Mouse (Mus musculus) adrenal gland, postnatal 0 days (tissue): ENCODE data around the gene Ipp. TPM values are rescaled to one million over a fixed set of nuclear protein-coding genes. Genes with fewer than 3 reads are reported as not detected.

Source experiments
- polyA plus RNA-seq: library from polyadenylated mRNA; unstranded; fragments of >200 nt; fragmentation: Nextera tagmentation; extraction: Ambion mirVana; gene quantifications from 2 replicates; pipeline ENCODE4 v1.2.1, GENCODE M21; 2015

Ipp gene
- 8.1 and 17.0 TPM in 2 replicates for polyA plus RNA-seq

GRCm38 (mm10) chr4:116507425-116508218, at the start of gene Ipp:
Ipp (plus strand) TSS chr4:116507549.

GRCm38 (mm10) chr4:116464126-116464981, 43.0 kb upstream of the Ipp start, which contains the start of gene Mast2:
Mast2 (minus strand) TSS chr4:116464183.

GRCm38 (mm10) chr4:116555413-116556300, 48.3 kb downstream of the Ipp start, which contains the start of gene Tmem69:
Tmem69 (minus strand) TSS chr4:116555936.

GRCm38 (mm10) chr4:116557306-116558121, 50.2 kb downstream of the Ipp start, which contains the start of gene Gpbp1l1:
Gpbp1l1 (plus strand) TSS chr4:116557658.

Other genes starting within 250 kb of the Ipp start
- 11.6 and 12.7 TPM in 2 replicates for gene Mast2, start 43.4 kb upstream of the Ipp start, polyA plus RNA-seq
- gene Tmem69, start 48.4 kb downstream of the Ipp start, polyA plus RNA-seq: 18.0 and 27.2 TPM in 2 replicates
- 19.4 and 29.9 TPM in 2 replicates for gene Gpbp1l1, start 50.1 kb downstream of the Ipp start, polyA plus RNA-seq
- gene Ccdc17, start 89.1 kb downstream of the Ipp start, polyA plus RNA-seq: 8.2 and 18.7 TPM in 2 replicates
- gene Nasp, start 120.4 kb downstream of the Ipp start, polyA plus RNA-seq: 47.4 and 51.3 TPM in 2 replicates
- 737 and 1,023 TPM in 2 replicates for gene Akr1a1, start 144.1 kb downstream of the Ipp start, polyA plus RNA-seq
- gene Prdx1, start 178.0 kb downstream of the Ipp start, polyA plus RNA-seq: 2,483 and 3,429 TPM in 2 replicates
- gene Mmachc, start 200.9 kb downstream of the Ipp start, polyA plus RNA-seq: 10.5 and 20.8 TPM in 2 replicates
- 12.2 and 25.4 TPM in 2 replicates for gene Ccdc163, start 201.0 kb downstream of the Ipp start, polyA plus RNA-seq
- 2.2 and 5.0 TPM in 2 replicates for gene Tesk2, start 213.4 kb downstream of the Ipp start, polyA plus RNA-seq